Mouse (Mus musculus): ENCODE data around the gene Heg1. TPM values are rescaled to one million over a fixed set of nuclear protein-coding genes. Genes with fewer than 3 reads are reported as not detected.
A peak's percentile ranks its signal among the peaks of the same experiment; 100 is the strongest.

The Heg1 gene
- polyA plus RNA-seq (2014; fragmentation: Nextera tagmentation; extraction: Ambion mirVana) = 39.8 and 43.9 TPM in 2 replicates

- H3K4me2 ChIP-seq (ENCODE audit: low read depth, low read length, severe bottlenecking) = peak within 1 kb of the TSS; percentile 81
- peak within 1 kb of the TSS; percentile 86 for H3K27ac ChIP-seq (ENCODE audit: low read depth, low read length)
- ATAC-seq (replicated peaks; ENCODE audit: low FRiP score) = peak; percentile 82
- no peaks in the 10 kb centered on the region for H3K27me3 ChIP-seq (ENCODE audit: control insufficient read depth, insufficient read depth, low read length)
- H3K9ac ChIP-seq (ENCODE audit: low read length) = peak within 1 kb of the TSS; percentile 97
- DNase-seq (ENCODE audit: low spot score) = peak; percentile 89
- H3K36me3 ChIP-seq (ENCODE audit: control insufficient read depth, insufficient read depth, low read length) = no peaks in the 10 kb centered on the region; the same call in 1 of the 2 replicates
- peaks cover 22% of the 10 kb centered on the region for H3K4me1 ChIP-seq (replicated peaks; ENCODE audit: control insufficient read depth, insufficient read depth, low read length)
- H3K4me3 ChIP-seq (ENCODE audit: low read depth, low read length) = peak within 1 kb of the TSS; percentile 97
- no peaks in the 10 kb centered on the region for H3K9me3 ChIP-seq (ENCODE audit: control insufficient read depth, low read length)
- WGBS = 1% methylated on average over 53 of the region's 57 CpGs
Measured at GRCm38 (mm10) chr16:33684162-33684702, at the start of gene Heg1. TSS of gene Heg1 (plus strand) at chr16:33684370.

GRCm38 (mm10) chr16:33635836-33636595, 48.2 kb upstream of the Heg1 start:
- WGBS = 83% methylated on average over 12 of the region's 12 CpGs
- Histone ChIP-seq H3K9ac (ENCODE audit: low read length) (no peak overlapping the region), H3K4me2 (ENCODE audit: low read depth, low read length, severe bottlenecking) (no peak overlapping the region), H3K36me3 (ENCODE audit: control insufficient read depth, insufficient read depth, low read length) (no peaks in the 10 kb centered on the region), H3K9me3 (ENCODE audit: control insufficient read depth, low read length) (no peaks in the 10 kb centered on the region), H3K27ac (ENCODE audit: low read depth, low read length) (no peak overlapping the region), H3K4me3 (ENCODE audit: low read depth, low read length) (no peak overlapping the region), H3K27me3 (ENCODE audit: control insufficient read depth, insufficient read depth, low read length) (no peaks in the 10 kb centered on the region), H3K4me1 (replicated peaks; ENCODE audit: control insufficient read depth, insufficient read depth, low read length) (no peaks in the 10 kb centered on the region)
- DNase-seq (ENCODE audit: low spot score) (no peak), ATAC-seq (replicated peaks; ENCODE audit: low FRiP score) (no peak)

- Histone ChIP-seq H3K9me3 (ENCODE audit: control insufficient read depth, low read length) (no peaks in the 10 kb centered on the region), H3K4me1 (replicated peaks; ENCODE audit: control insufficient read depth, insufficient read depth, low read length) (no peaks in the 10 kb centered on the region), H3K27me3 (ENCODE audit: control insufficient read depth, insufficient read depth, low read length) (no peaks in the 10 kb centered on the region), H3K4me2 (ENCODE audit: low read depth, low read length, severe bottlenecking) (no peak overlapping the region), H3K27ac (ENCODE audit: low read depth, low read length) (no peak overlapping the region), H3K9ac (ENCODE audit: low read length) (no peak overlapping the region), H3K36me3 (ENCODE audit: control insufficient read depth, insufficient read depth, low read length) (no peaks in the 10 kb centered on the region), H3K4me3 (ENCODE audit: low read depth, low read length) (no peak overlapping the region)
- ATAC-seq (replicated peaks; ENCODE audit: low FRiP score) (no peak), DNase-seq (ENCODE audit: low spot score) (no peak)
- WGBS = 92% methylated on average over 3 of the region's 3 CpGs
Measured at GRCm38 (mm10) chr16:33641779-33642178, 42.4 kb upstream of the Heg1 start.

GRCm38 (mm10) chr16:33653116-33653515, 31.1 kb upstream of the Heg1 start:
- no peaks in the 10 kb centered on the region for H3K27me3 ChIP-seq (ENCODE audit: control insufficient read depth, insufficient read depth, low read length)

GRCm38 (mm10) chr16:33655443-33655842, 28.7 kb upstream of the Heg1 start:
- H3K4me2 ChIP-seq (ENCODE audit: low read depth, low read length, severe bottlenecking) = no peak overlapping the region
- no peak overlapping the region for H3K27ac ChIP-seq (ENCODE audit: low read depth, low read length)
- H3K9me3 ChIP-seq (ENCODE audit: control insufficient read depth, low read length) = no peaks in the 10 kb centered on the region; the same call in 1 of the 2 replicates
- WGBS = 97% methylated on average over 3 of the region's 3 CpGs
- H3K4me1 ChIP-seq (replicated peaks; ENCODE audit: control insufficient read depth, insufficient read depth, low read length) = no peaks in the 10 kb centered on the region
- no peaks in the 10 kb centered on the region for H3K27me3 ChIP-seq (ENCODE audit: control insufficient read depth, insufficient read depth, low read length)
- no peaks in the 10 kb centered on the region for H3K36me3 ChIP-seq (ENCODE audit: control insufficient read depth, insufficient read depth, low read length)
- ATAC-seq (replicated peaks; ENCODE audit: low FRiP score) (no peak), DNase-seq (ENCODE audit: low spot score) (no peak)
- H3K9ac ChIP-seq (ENCODE audit: low read length) = no peak overlapping the region
- no peak overlapping the region for H3K4me3 ChIP-seq (ENCODE audit: low read depth, low read length)

More at GRCm38 (mm10) chr16:33653116-33653515, 31.1 kb upstream of the Heg1 start:
- H3K4me3 ChIP-seq (ENCODE audit: low read depth, low read length) = no peak overlapping the region
- ATAC-seq (replicated peaks; ENCODE audit: low FRiP score) (no peak), DNase-seq (ENCODE audit: low spot score) (no peak)
- H3K36me3 ChIP-seq (ENCODE audit: control insufficient read depth, insufficient read depth, low read length) = no peaks in the 10 kb centered on the region
- no peak overlapping the region for H3K4me2 ChIP-seq (ENCODE audit: low read depth, low read length, severe bottlenecking)
- no peaks in the 10 kb centered on the region for H3K4me1 ChIP-seq (replicated peaks; ENCODE audit: control insufficient read depth, insufficient read depth, low read length)
- H3K27ac ChIP-seq (ENCODE audit: low read depth, low read length) = no peak overlapping the region
- H3K9ac ChIP-seq (ENCODE audit: low read length) = no peak overlapping the region
- WGBS = 92% methylated on average over 6 of the region's 6 CpGs
- peaks cover 6% of the 10 kb centered on the region; the same call in 1 of the 2 replicates for H3K9me3 ChIP-seq (ENCODE audit: control insufficient read depth, low read length)

- DNase-seq (ENCODE audit: low spot score) (no peak), ATAC-seq (replicated peaks; ENCODE audit: low FRiP score) (no peak)
- Histone ChIP-seq H3K27ac (ENCODE audit: low read depth, low read length) (no peak overlapping the region), H3K9ac (ENCODE audit: low read length) (no peak overlapping the region), H3K4me1 (replicated peaks; ENCODE audit: control insufficient read depth, insufficient read depth, low read length) (no peaks in the 10 kb centered on the region), H3K4me2 (ENCODE audit: low read depth, low read length, severe bottlenecking) (no peak overlapping the region), H3K27me3 (ENCODE audit: control insufficient read depth, insufficient read depth, low read length) (no peaks in the 10 kb centered on the region), H3K9me3 (ENCODE audit: control insufficient read depth, low read length) (no peaks in the 10 kb centered on the region), H3K36me3 (ENCODE audit: control insufficient read depth, insufficient read depth, low read length) (no peaks in the 10 kb centered on the region), H3K4me3 (ENCODE audit: low read depth, low read length) (no peak overlapping the region)
- 88% methylated on average over 3 of the region's 3 CpGs for WGBS
Measured at GRCm38 (mm10) chr16:33657191-33657590, 27.0 kb upstream of the Heg1 start.

GRCm38 (mm10) chr16:33658121-33658520, 26.0 kb upstream of the Heg1 start:
- H3K36me3 ChIP-seq (ENCODE audit: control insufficient read depth, insufficient read depth, low read length) = no peaks in the 10 kb centered on the region
- H3K9ac ChIP-seq (ENCODE audit: low read length) = no peak overlapping the region
- DNase-seq (ENCODE audit: low spot score) (no peak), ATAC-seq (replicated peaks; ENCODE audit: low FRiP score) (no peak)
- H3K4me1 ChIP-seq (replicated peaks; ENCODE audit: control insufficient read depth, insufficient read depth, low read length) = no peaks in the 10 kb centered on the region
- H3K27ac ChIP-seq (ENCODE audit: low read depth, low read length) = no peak overlapping the region
- H3K4me2 ChIP-seq (ENCODE audit: low read depth, low read length, severe bottlenecking) = no peak overlapping the region
- WGBS = 95% methylated on average over 3 of the region's 3 CpGs
- H3K27me3 ChIP-seq (ENCODE audit: control insufficient read depth, insufficient read depth, low read length) = no peaks in the 10 kb centered on the region
- no peak overlapping the region for H3K4me3 ChIP-seq (ENCODE audit: low read depth, low read length)
- H3K9me3 ChIP-seq (ENCODE audit: control insufficient read depth, low read length) = no peaks in the 10 kb centered on the region

GRCm38 (mm10) chr16:33659521-33659920, 24.6 kb upstream of the Heg1 start:
- ATAC-seq (replicated peaks; ENCODE audit: low FRiP score) (no peak), DNase-seq (ENCODE audit: low spot score) (no peak)
- Histone ChIP-seq H3K9me3 (ENCODE audit: control insufficient read depth, low read length) (no peaks in the 10 kb centered on the region), H3K27me3 (ENCODE audit: control insufficient read depth, insufficient read depth, low read length) (no peaks in the 10 kb centered on the region), H3K9ac (ENCODE audit: low read length) (no peak overlapping the region), H3K27ac (ENCODE audit: low read depth, low read length) (no peak overlapping the region), H3K36me3 (ENCODE audit: control insufficient read depth, insufficient read depth, low read length) (no peaks in the 10 kb centered on the region), H3K4me2 (ENCODE audit: low read depth, low read length, severe bottlenecking) (no peak overlapping the region), H3K4me1 (replicated peaks; ENCODE audit: control insufficient read depth, insufficient read depth, low read length) (no peaks in the 10 kb centered on the region), H3K4me3 (ENCODE audit: low read depth, low read length) (no peak overlapping the region)
- 87% methylated on average over 5 of the region's 5 CpGs for WGBS

GRCm38 (mm10) chr16:33660125-33660524, 24.0 kb upstream of the Heg1 start:
- no peaks in the 10 kb centered on the region for H3K36me3 ChIP-seq (ENCODE audit: control insufficient read depth, insufficient read depth, low read length)
- H3K27me3 ChIP-seq (ENCODE audit: control insufficient read depth, insufficient read depth, low read length) = no peaks in the 10 kb centered on the region
- H3K4me1 ChIP-seq (replicated peaks; ENCODE audit: control insufficient read depth, insufficient read depth, low read length) = no peaks in the 10 kb centered on the region
- no peak overlapping the region for H3K9ac ChIP-seq (ENCODE audit: low read length)
- H3K9me3 ChIP-seq (ENCODE audit: control insufficient read depth, low read length) = no peaks in the 10 kb centered on the region
- H3K4me3 ChIP-seq (ENCODE audit: low read depth, low read length) = no peak overlapping the region
- no peak overlapping the region for H3K4me2 ChIP-seq (ENCODE audit: low read depth, low read length, severe bottlenecking)
- ATAC-seq (replicated peaks; ENCODE audit: low FRiP score) = no peak
- WGBS = 71% methylated on average over 5 of the region's 5 CpGs
- DNase-seq (ENCODE audit: low spot score) = no peak
- H3K27ac ChIP-seq (ENCODE audit: low read depth, low read length) = no peak overlapping the region

Data from forebrain, embryonic 11.5 days (tissue).